Mouse (Mus musculus): ENCODE results near the gene Stab1.

GRCm38 (mm10) chr14:31189348-31189747 is 20.9 kb upstream of the Stab1 start:
- TF ChIP-seq CTCF (conservative IDR thresholded peaks at IDR 0.05; ENCODE audit: low read length) (no peak), NANOG (IDR thresholded peaks at IDR 0.05; ENCODE audit: borderline replicate concordance, low read length) (no peak)

Measured in E14TG2a.4 (cell line).